Mouse (Mus musculus) heart, adult 2 months (tissue): ENCODE results near the gene Trem1. TPM values are rescaled to one million over a fixed set of nuclear protein-coding genes. Genes with fewer than 3 reads are reported as not detected.

ENCODE experiments used
- DNase-seq, 2 experiments: peaks; one replicate each; pipeline ENCODE4 v3.0.0; 2021
- H3K27ac ChIP-seq: fragments of 200-600 bp; 2 replicates; pipeline ENCODE4 v1.8.1; 2022
- H3K27me3 ChIP-seq: fragments of 200-500 bp; 2 replicates; pipeline ENCODE4 v1.6.1; 2012; ENCODE audit warnings: mild to moderate bottlenecking, low read length, inconsistent platforms, mixed read lengths; ENCODE audit not compliant: control insufficient read depth, insufficient read depth
- H3K36me3 ChIP-seq: fragments of 200-500 bp; 2 replicates; pipeline ENCODE4 v1.6.1; 2012; ENCODE audit warnings: low read length, inconsistent platforms; ENCODE audit not compliant: control insufficient read depth, insufficient read depth
- H3K4me1 ChIP-seq: fragments of 200-500 bp; 2 replicates; pipeline ENCODE4 v1.6.1; 2011; ENCODE audit warnings: low read length; ENCODE audit not compliant: control insufficient read depth, insufficient read depth
- H3K4me3 ChIP-seq: fragments of 200-600 bp; 2 replicates; pipeline ENCODE4 v1.8.1; 2022
- H3K79me2 ChIP-seq: fragments of 200-500 bp; replicated peaks from 2 replicates; pipeline ENCODE4 v1.6.1; 2012; ENCODE audit warnings: mild to moderate bottlenecking, inconsistent platforms, low read length, moderate library complexity, mixed read lengths; ENCODE audit not compliant: control insufficient read depth, insufficient read depth
- H3K9ac ChIP-seq: fragments of 200-500 bp; 2 replicates; pipeline ENCODE4 v1.6.1; 2012; ENCODE audit warnings: low read depth, mild to moderate bottlenecking, control low read depth, inconsistent platforms, low read length, mixed read lengths
- CTCF ChIP-seq: fragments of 200-600 bp; IDR thresholded peaks from 2 replicates; pipeline ENCODE4 v1.8.1; 2022; ENCODE audit warnings: antibody characterized with exemption, mild to moderate bottlenecking, moderate library complexity
- EP300 ChIP-seq: fragments of 200-500 bp; IDR thresholded peaks from 2 replicates; pipeline ENCODE4 v1.6.1; 2011; ENCODE audit warnings: low read depth, low read length, control low read depth; ENCODE audit not compliant: insufficient read depth
- POLR2A ChIP-seq: fragments of 200-500 bp; IDR thresholded peaks from 2 replicates; pipeline ENCODE4 v1.6.1; 2011; ENCODE audit warnings: mild to moderate bottlenecking, low read depth, low read length, control low read depth; ENCODE audit not compliant: insufficient read depth
- WGBS: fragments of 180-500 bp; shearing (Covaris S2); methylation state at CpG from one replicate; pipeline ENCODE4 v1.1.7; 2018; 5-methylcytosine and 5-hydroxymethylcytosine counted together
- intact Hi-C: fragments of 180-260 bp; cut with DNase I; formaldehyde crosslinking; loops from one replicate; pipeline ENCODE4 v1.15.1; 2025
- polyA plus RNA-seq: library from polyadenylated mRNA; depleted of rRNA; stranded (reverse); fragments of >200 nt; gene quantifications from 2 replicates; pipeline ENCODE4 v1.2.3, GENCODE M21; 2012; rRNA removed
- total RNA-seq, 2 experiments: library from RNA; stranded (reverse); gene quantifications; 2 replicates each; pipeline ENCODE4 v1.2.3; 2021

The Trem1 gene
- total and polyA plus RNA-seq, 3 experiments = 0.10 TPM; not detected in 1

DNA sequence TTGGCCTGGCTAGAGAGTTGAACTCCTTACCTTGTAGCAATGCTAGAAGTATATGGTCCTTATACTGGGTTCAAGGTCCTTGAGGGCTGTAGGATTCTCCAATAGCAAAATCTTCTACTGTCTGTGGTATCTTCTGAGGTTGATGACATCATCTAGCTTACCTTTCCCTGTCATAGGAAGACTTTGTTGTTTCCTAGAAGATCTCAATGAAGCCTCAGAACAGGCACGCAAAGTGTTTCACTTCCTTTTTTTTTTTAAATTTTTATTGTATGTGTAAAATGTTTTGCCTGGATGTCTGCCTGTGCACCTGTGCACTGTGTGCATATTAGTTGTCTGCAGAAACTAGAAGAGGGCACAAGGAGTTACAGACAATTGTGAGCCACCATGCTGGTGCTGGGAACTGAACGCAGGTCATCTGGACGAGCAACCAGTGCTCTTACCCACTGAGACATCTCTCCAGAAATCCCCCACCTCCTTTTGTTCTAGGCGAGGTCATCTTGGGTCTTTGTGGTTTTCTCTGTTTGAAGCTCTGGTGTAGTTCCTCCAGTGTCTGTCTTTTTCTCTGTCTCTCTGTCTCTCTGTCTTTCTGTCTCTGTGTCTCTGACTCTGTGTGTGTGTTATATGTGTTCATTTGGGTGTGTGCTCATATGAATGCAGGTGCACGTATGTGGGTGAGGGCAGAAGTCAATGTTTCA, 61.1 kb downstream of the Trem1 start:
- H3K79me2 ChIP-seq = no peaks in the 10 kb centered on the region
- 71% methylated on average over 5 of the region's 5 CpGs for WGBS
- no peak for DNase-seq
- no peak for TF ChIP-seq EP300
- TF ChIP-seq POLR2A = no peak
- TF ChIP-seq CTCF = no peak
- no peak overlapping the region for H3K4me3 ChIP-seq
- H3K27me3 ChIP-seq = no peaks in the 10 kb centered on the region
- H3K9ac ChIP-seq = no peak overlapping the region
- no peaks in the 10 kb centered on the region for H3K4me1 ChIP-seq
- no peaks in the 10 kb centered on the region for H3K36me3 ChIP-seq
- H3K27ac ChIP-seq = no peak overlapping the region
- intact Hi-C loops = no loop called here

Other genes with a start within 250 kb of the Trem1 start
- gene 1700122O11Rik, start 194.5 kb upstream of the Trem1 start, total RNA-seq = not detected
- not detected in 2 replicates for gene 1700122O11Rik, start 194.5 kb upstream of the Trem1 start, polyA plus RNA-seq
- not detected for gene 1700067P10Rik, start 143.4 kb upstream of the Trem1 start, total RNA-seq
- gene 1700067P10Rik, start 143.4 kb upstream of the Trem1 start, polyA plus RNA-seq = not detected in 2 replicates
- not detected for gene 9830107B12Rik, start 86.5 kb upstream of the Trem1 start, total RNA-seq
- gene 9830107B12Rik, start 86.5 kb upstream of the Trem1 start, polyA plus RNA-seq = 0.06 and 0.08 TPM in 2 replicates
- not detected for gene A530064D06Rik, start 65.5 kb upstream of the Trem1 start, total RNA-seq
- gene A530064D06Rik, start 65.5 kb upstream of the Trem1 start, polyA plus RNA-seq = 0.18 and 0.20 TPM in 2 replicates
- under 1 TPM in 1 of 2 experiments, not detected in 1; 0.26 TPM for gene Trem3, start 15.0 kb downstream of the Trem1 start, total RNA-seq
- 0.23 TPM in 1 of 2 replicates, not detected in the other for gene Trem3, start 15.0 kb downstream of the Trem1 start, polyA plus RNA-seq
- under 1 TPM in 1 of 2 experiments, not detected in 1; 0.31 TPM for gene Treml4, start 31.5 kb downstream of the Trem1 start, total RNA-seq
- gene Treml4, start 31.5 kb downstream of the Trem1 start, polyA plus RNA-seq = 0.76 and 1.9 TPM in 2 replicates
- 1 to 10 TPM in 1 of 2 experiments, under 1 TPM in 1; 0.91 to 3.1 TPM for gene Treml2, start 66.7 kb downstream of the Trem1 start, total RNA-seq
- gene Treml2, start 66.7 kb downstream of the Trem1 start, polyA plus RNA-seq = 1.5 and 2.4 TPM in 2 replicates
- gene B430306N03Rik, start 83.4 kb downstream of the Trem1 start, total RNA-seq = under 1 TPM; 0.14 to 0.57 TPM
- gene B430306N03Rik, start 83.4 kb downstream of the Trem1 start, polyA plus RNA-seq = 0.35 and 0.55 TPM in 2 replicates
- gene Trem2, start 113.6 kb downstream of the Trem1 start, total RNA-seq = 1 to 10 TPM; 1.4 to 1.5 TPM
- 3.3 and 3.5 TPM in 2 replicates for gene Trem2, start 113.6 kb downstream of the Trem1 start, polyA plus RNA-seq
- 1 to 10 TPM in 1 of 2 experiments, not detected in 1; 2.4 TPM for gene Treml1, start 127.1 kb downstream of the Trem1 start, total RNA-seq
- 1.3 and 3.5 TPM in 2 replicates for gene Treml1, start 127.1 kb downstream of the Trem1 start, polyA plus RNA-seq
- gene Nfya, start 177.1 kb downstream of the Trem1 start, total RNA-seq = 10 to 100 TPM; 14.7 to 21.2 TPM
- 33.1 and 41.9 TPM in 2 replicates for gene Nfya, start 177.1 kb downstream of the Trem1 start, polyA plus RNA-seq
- gene Oard1, start 177.2 kb downstream of the Trem1 start, total RNA-seq = 10 to 100 TPM; 15.5 to 21.6 TPM
- gene Oard1, start 177.2 kb downstream of the Trem1 start, polyA plus RNA-seq = 8.6 and 20.5 TPM in 2 replicates
- gene Apobec2, start 200.2 kb downstream of the Trem1 start, total RNA-seq = 100 to 1,000 TPM; 222 to 256 TPM
- gene Apobec2, start 200.2 kb downstream of the Trem1 start, polyA plus RNA-seq = 150 and 194 TPM in 2 replicates
- 1 to 10 TPM in 1 of 2 experiments, not detected in 1; 1.9 TPM for gene Tspo2, start 218.8 kb downstream of the Trem1 start, total RNA-seq
- gene Tspo2, start 218.8 kb downstream of the Trem1 start, polyA plus RNA-seq = 0.82 and 5.4 TPM in 2 replicates
- gene Unc5cl, start 222.1 kb downstream of the Trem1 start, total RNA-seq = under 1 TPM; 0.23 to 0.27 TPM
- gene Unc5cl, start 222.1 kb downstream of the Trem1 start, polyA plus RNA-seq = 0.21 TPM in 1 of 2 replicates, not detected in the other